Mouse (Mus musculus) heart, embryonic 10.5 days (tissue): ENCODE data around the gene Il15. TPM values are rescaled to one million over a fixed set of nuclear protein-coding genes. Genes with fewer than 3 reads are reported as not detected.
A peak's percentile ranks its signal among the peaks of the same experiment; 100 is the strongest.

Experiments
- DNase-seq: peaks from one replicate; pipeline ENCODE4 v3.0.0-alpha.2; 2017; ENCODE audit warnings: low spot score
- H3K27ac ChIP-seq: fragments of 300-500 bp; sonication (generic); 2 replicates; pipeline ENCODE4 v1.5.1; 2016; ENCODE audit warnings: mild to moderate bottlenecking
- H3K27me3 ChIP-seq: fragments of 300-500 bp; sonication (generic); 2 replicates; pipeline ENCODE4 v1.6.1; 2016; ENCODE audit warnings: mild to moderate bottlenecking; ENCODE audit not compliant: poor library complexity, insufficient read depth, severe bottlenecking
- H3K36me3 ChIP-seq: fragments of 300-500 bp; sonication (generic); 2 replicates; pipeline ENCODE4 v1.6.1; 2016; ENCODE audit warnings: mild to moderate bottlenecking, moderate library complexity
- H3K4me1 ChIP-seq: fragments of 300-500 bp; sonication (generic); 2 replicates; pipeline ENCODE4 v1.6.1; 2016; ENCODE audit warnings: mild to moderate bottlenecking
- H3K4me3 ChIP-seq: fragments of 300-500 bp; sonication (generic); 2 replicates; pipeline ENCODE4 v1.5.1; 2016; ENCODE audit warnings: mild to moderate bottlenecking, moderate library complexity
- H3K9me3 ChIP-seq: fragments of 300-500 bp; sonication (generic); 2 replicates; pipeline ENCODE4 v1.6.1; 2016; ENCODE audit warnings: mild to moderate bottlenecking, moderate library complexity
- WGBS: fragments of 180-500 bp; shearing (Covaris S2); methylation state at CpG from one replicate; pipeline ENCODE4 v1.1.7; 2016; 5-methylcytosine and 5-hydroxymethylcytosine counted together
- polyA plus RNA-seq: library from polyadenylated mRNA; unstranded; fragments of >200 nt; fragmentation: Nextera tagmentation; extraction: Ambion mirVana; gene quantifications from 2 replicates; pipeline ENCODE4 v1.2.1, GENCODE M21; 2016

Gene Il15
- polyA plus RNA-seq, 1 experiment from 2014 or later, result 16.5 TPM

GRCm38 (mm10) chr8:82388356-82388902 is 14.6 kb downstream of the Il15 start:
- H3K4me3 ChIP-seq, result no peak overlapping the region
- peaks cover 35% of the 10 kb centered on the region for H3K4me1 ChIP-seq
- H3K27ac ChIP-seq, result peak overlapping the region; percentile 13; the same call in 1 of the 2 replicates
- H3K27me3 ChIP-seq, result no peaks in the 10 kb centered on the region
- no peaks in the 10 kb centered on the region for H3K9me3 ChIP-seq
- 38% methylated on average over 1 of the region's 1 CpGs for WGBS
- no peak for DNase-seq
- no peaks in the 10 kb centered on the region for H3K36me3 ChIP-seq

- Histone ChIP-seq H3K4me3 (no peak overlapping the region), H3K36me3 (no peaks in the 10 kb centered on the region), H3K27me3 (no peaks in the 10 kb centered on the region), H3K4me1 (peaks cover 42% of the 10 kb centered on the region), H3K27ac (no peak overlapping the region), H3K9me3 (no peaks in the 10 kb centered on the region)
- 12% methylated on average over 1 of the region's 1 CpGs for WGBS
- no peak for DNase-seq
These were observed 15.4 kb downstream of the Il15 start for GRCm38 (mm10) chr8:82387614-82388013.

- no peaks in the 10 kb centered on the region for H3K36me3 ChIP-seq
- peaks cover 42% of the 10 kb centered on the region for H3K4me1 ChIP-seq
- H3K9me3 ChIP-seq, result no peaks in the 10 kb centered on the region
- H3K4me3 ChIP-seq, result no peak overlapping the region
- no peak for DNase-seq
- H3K27me3 ChIP-seq, result no peaks in the 10 kb centered on the region
- H3K27ac ChIP-seq, result no peak overlapping the region
These were observed 17.2 kb downstream of the Il15 start for GRCm38 (mm10) chr8:82385867-82386266.

GRCm38 (mm10) chr8:82384458-82385234 is 18.4 kb downstream of the Il15 start:
- WGBS, result 24% methylated on average over 11 of the region's 11 CpGs
- H3K27ac ChIP-seq, result peak overlapping the region; percentile 62
- peaks cover 42% of the 10 kb centered on the region for H3K4me1 ChIP-seq
- H3K4me3 ChIP-seq, result no peak overlapping the region
- H3K9me3 ChIP-seq, result no peaks in the 10 kb centered on the region
- DNase-seq, result no peak
- no peaks in the 10 kb centered on the region for H3K36me3 ChIP-seq
- H3K27me3 ChIP-seq, result no peaks in the 10 kb centered on the region

GRCm38 (mm10) chr8:82383346-82383745 is 19.7 kb downstream of the Il15 start:
- Histone ChIP-seq H3K4me3 (no peak overlapping the region), H3K36me3 (no peaks in the 10 kb centered on the region), H3K9me3 (no peaks in the 10 kb centered on the region), H3K27ac (no peak overlapping the region; the same call in 1 of the 2 replicates), H3K4me1 (peaks cover 36% of the 10 kb centered on the region), H3K27me3 (no peaks in the 10 kb centered on the region)
- WGBS, result 72% methylated on average over 3 of the region's 3 CpGs
- DNase-seq, result no peak

- Histone ChIP-seq H3K4me3 (no peak overlapping the region), H3K9me3 (no peaks in the 10 kb centered on the region), H3K36me3 (peaks cover 3% of the 10 kb centered on the region; the same call in 1 of the 2 replicates), H3K4me1 (peaks cover 31% of the 10 kb centered on the region), H3K27ac (no peak overlapping the region), H3K27me3 (no peaks in the 10 kb centered on the region)
- WGBS, result 53% methylated on average over 2 of the region's 2 CpGs
- no peak for DNase-seq
These were observed 20.7 kb downstream of the Il15 start for GRCm38 (mm10) chr8:82382316-82382715.

GRCm38 (mm10) chr8:82374470-82374869 is 28.6 kb downstream of the Il15 start:
- Histone ChIP-seq H3K9me3 (no peaks in the 10 kb centered on the region), H3K36me3 (peaks cover 8% of the 10 kb centered on the region; the same call in 1 of the 2 replicates), H3K4me1 (no peaks in the 10 kb centered on the region), H3K4me3 (no peak overlapping the region), H3K27me3 (no peaks in the 10 kb centered on the region), H3K27ac (no peak overlapping the region)
- 73% methylated on average over 4 of the region's 4 CpGs for WGBS
- no peak for DNase-seq

- Histone ChIP-seq H3K4me3 (no peak overlapping the region), H3K36me3 (peaks cover 11% of the 10 kb centered on the region; the same call in 1 of the 2 replicates), H3K4me1 (no peaks in the 10 kb centered on the region), H3K27me3 (no peaks in the 10 kb centered on the region), H3K27ac (no peak overlapping the region), H3K9me3 (no peaks in the 10 kb centered on the region)
- DNase-seq, result no peak
- 79% methylated on average over 6 of the region's 6 CpGs for WGBS
These were observed 30.2 kb downstream of the Il15 start for GRCm38 (mm10) chr8:82372846-82373245.

- Histone ChIP-seq H3K36me3 (peaks cover 8% of the 10 kb centered on the region; the same call in 1 of the 2 replicates), H3K4me3 (no peak overlapping the region), H3K9me3 (no peaks in the 10 kb centered on the region), H3K27me3 (no peaks in the 10 kb centered on the region), H3K27ac (no peak overlapping the region), H3K4me1 (no peaks in the 10 kb centered on the region)
- DNase-seq, result no peak
- 89% methylated on average over 6 of the region's 6 CpGs for WGBS
These were observed 32.4 kb downstream of the Il15 start for GRCm38 (mm10) chr8:82370657-82371056.

GRCm38 (mm10) chr8:82361061-82361460 is 42.0 kb downstream of the Il15 start:
- Histone ChIP-seq H3K9me3 (no peaks in the 10 kb centered on the region), H3K36me3 (no peaks in the 10 kb centered on the region), H3K27ac (no peak overlapping the region), H3K27me3 (no peaks in the 10 kb centered on the region), H3K4me3 (no peak overlapping the region), H3K4me1 (no peaks in the 10 kb centered on the region)
- 87% methylated on average over 1 of the region's 1 CpGs for WGBS
- DNase-seq, result no peak

GRCm38 (mm10) chr8:82356091-82356490 is 46.9 kb downstream of the Il15 start:
- Histone ChIP-seq H3K9me3 (no peaks in the 10 kb centered on the region), H3K4me3 (no peak overlapping the region), H3K27ac (no peak overlapping the region), H3K36me3 (no peaks in the 10 kb centered on the region), H3K4me1 (no peaks in the 10 kb centered on the region), H3K27me3 (no peaks in the 10 kb centered on the region)
- DNase-seq, result no peak
- 84% methylated on average over 2 of the region's 2 CpGs for WGBS

- Histone ChIP-seq H3K27me3 (no peaks in the 10 kb centered on the region), H3K4me1 (peaks cover 9% of the 10 kb centered on the region; the same call in 1 of the 2 replicates), H3K36me3 (no peaks in the 10 kb centered on the region), H3K4me3 (no peak overlapping the region), H3K9me3 (no peaks in the 10 kb centered on the region), H3K27ac (no peak overlapping the region)
- no peak for DNase-seq
- WGBS, result 48% methylated on average over 1 of the region's 1 CpGs
These were observed 51.6 kb downstream of the Il15 start for GRCm38 (mm10) chr8:82351268-82351943.

- Histone ChIP-seq H3K4me1 (peaks cover 11% of the 10 kb centered on the region; the same call in 1 of the 2 replicates), H3K9me3 (no peaks in the 10 kb centered on the region), H3K36me3 (no peaks in the 10 kb centered on the region), H3K4me3 (no peak overlapping the region), H3K27ac (no peak overlapping the region), H3K27me3 (no peaks in the 10 kb centered on the region)
- WGBS, result 50% methylated on average over 2 of the region's 2 CpGs
- no peak for DNase-seq
These were observed 53.7 kb downstream of the Il15 start for GRCm38 (mm10) chr8:82349299-82349698.
